Mouse (Mus musculus): Measurements from ENCODE around the gene Kmt2d.
"Not testable (repeated sequence)": the region's sequence is repeated elsewhere in the genome, so short reads cannot be mapped to it uniquely, and the experiment has no call there.

The Kmt2d gene

GRCm38 (mm10) chr15:98827611-98828011, 43.4 kb downstream of the Kmt2d start:
- DNase-seq, result no peak

- DNase-seq, result no peak
These were observed 47.6 kb downstream of the Kmt2d start for GRCm38 (mm10) chr15:98823434-98823833.

GRCm38 (mm10) chr15:98822147-98822546, 48.9 kb downstream of the Kmt2d start:
- DNase-seq, result no peak

DNA sequence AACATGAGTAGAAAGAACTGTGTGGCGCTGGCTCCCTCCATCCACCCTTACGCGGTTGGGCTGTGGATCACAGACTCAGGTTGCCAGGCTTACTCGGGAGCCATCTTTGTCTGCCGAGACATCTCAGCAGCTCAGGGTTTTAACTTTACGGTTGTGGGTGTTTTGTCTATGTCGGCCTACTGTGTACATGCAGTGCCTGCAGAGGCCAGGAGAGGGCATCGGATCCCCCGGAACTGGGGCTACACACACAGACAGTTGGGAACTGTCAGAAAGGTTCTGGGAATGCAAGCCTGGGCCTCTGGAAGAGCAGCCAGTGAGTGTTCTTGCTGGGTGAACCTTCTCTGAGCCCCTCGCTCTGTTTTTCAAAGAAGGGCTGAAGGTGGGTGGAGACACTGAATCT, 49.6 kb downstream of the Kmt2d start:
- DNase-seq, result no peak

- no peak for DNase-seq
These were observed 50.1 kb downstream of the Kmt2d start for GRCm38 (mm10) chr15:98820937-98821336.

GRCm38 (mm10) chr15:98818171-98818570, 52.8 kb downstream of the Kmt2d start:
- DNase-seq, result no peak

DNA sequence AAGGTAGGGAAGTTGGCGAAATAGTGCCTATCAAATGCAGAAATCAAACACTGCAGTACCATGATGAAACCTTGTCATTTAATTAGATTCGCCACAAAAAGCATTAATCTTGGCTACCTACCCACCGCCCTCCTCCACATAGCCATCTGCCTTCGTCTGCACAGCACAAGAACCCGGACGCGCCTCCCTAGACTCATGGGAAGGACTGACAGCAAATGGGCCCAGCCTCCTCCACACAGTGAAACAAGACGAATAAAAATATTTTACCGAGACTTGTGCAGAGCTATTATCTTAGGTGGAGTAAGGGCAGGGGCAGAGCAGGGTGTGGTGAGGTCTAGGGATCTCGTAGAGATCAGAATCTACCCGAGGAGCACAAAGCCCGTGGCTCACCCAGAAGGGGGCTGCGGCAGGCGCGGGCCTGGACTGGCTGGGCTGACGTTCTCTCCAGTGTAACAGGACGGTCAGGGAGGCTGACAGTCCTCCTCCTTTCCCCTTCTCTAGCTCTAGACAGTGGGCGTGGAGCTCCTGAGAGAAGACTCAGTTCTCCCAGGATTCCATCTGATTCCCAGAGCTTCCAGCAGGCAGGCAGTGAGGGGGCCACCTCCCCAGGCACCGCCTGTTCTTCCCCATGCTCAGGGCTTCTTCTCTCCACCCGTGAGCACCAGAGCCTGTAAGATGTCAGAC, 58.1 kb downstream of the Kmt2d start:
- no peak for DNase-seq

DNA sequence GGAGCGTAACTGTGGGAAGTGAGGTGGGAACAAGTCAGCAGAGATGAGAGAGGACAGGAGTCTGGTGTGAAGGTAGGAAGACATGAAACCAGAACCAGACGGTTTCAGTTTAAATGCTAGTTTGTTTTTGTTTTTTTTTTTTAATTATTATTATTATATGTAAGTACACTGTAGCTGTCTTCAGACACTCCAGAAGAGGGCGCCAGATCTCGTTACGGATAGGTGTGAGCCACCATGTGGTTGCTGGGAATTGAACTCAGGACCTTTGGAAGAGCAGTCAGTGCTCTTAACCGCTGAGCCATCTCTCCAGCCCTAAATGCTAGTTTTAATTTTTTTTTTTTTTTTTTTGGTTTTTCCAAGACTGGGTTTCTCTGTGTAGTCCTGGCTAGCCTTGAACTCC, 60.8 kb downstream of the Kmt2d start:
- DNase-seq, result not testable (repeated sequence)

DNA sequence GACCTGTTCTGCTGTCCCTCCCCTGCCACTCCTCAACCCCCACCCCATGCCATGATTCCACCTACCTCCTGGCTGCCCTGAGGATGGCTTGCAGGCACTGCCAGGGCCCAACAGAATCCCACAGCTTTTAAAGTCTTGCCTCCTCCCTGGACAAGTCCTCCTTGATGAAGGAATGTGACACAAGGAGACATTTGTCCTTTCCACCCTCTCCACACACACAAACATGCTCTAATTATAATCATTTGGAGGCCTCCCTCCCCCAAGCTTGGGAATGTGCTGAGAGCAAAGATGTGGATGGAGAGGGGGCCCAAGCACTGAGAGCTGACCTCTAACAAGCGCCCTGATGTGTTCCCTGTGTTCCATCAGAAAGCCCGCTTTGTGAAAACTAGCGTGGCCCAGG, 61.6 kb downstream of the Kmt2d start, which contains the start of gene Ddn:
TSS of gene Ddn (minus strand) at position 101 of the 400 bp plus-strand sequence.
- no peak for DNase-seq

- peak in 1 of 2 experiments; percentile 18 for DNase-seq
These were observed 62.3 kb downstream of the Kmt2d start for GRCm38 (mm10) chr15:98808651-98809134.

- peak; percentile 65 to 68 for DNase-seq
These were observed 62.9 kb downstream of the Kmt2d start for GRCm38 (mm10) chr15:98807895-98808650.

DNA sequence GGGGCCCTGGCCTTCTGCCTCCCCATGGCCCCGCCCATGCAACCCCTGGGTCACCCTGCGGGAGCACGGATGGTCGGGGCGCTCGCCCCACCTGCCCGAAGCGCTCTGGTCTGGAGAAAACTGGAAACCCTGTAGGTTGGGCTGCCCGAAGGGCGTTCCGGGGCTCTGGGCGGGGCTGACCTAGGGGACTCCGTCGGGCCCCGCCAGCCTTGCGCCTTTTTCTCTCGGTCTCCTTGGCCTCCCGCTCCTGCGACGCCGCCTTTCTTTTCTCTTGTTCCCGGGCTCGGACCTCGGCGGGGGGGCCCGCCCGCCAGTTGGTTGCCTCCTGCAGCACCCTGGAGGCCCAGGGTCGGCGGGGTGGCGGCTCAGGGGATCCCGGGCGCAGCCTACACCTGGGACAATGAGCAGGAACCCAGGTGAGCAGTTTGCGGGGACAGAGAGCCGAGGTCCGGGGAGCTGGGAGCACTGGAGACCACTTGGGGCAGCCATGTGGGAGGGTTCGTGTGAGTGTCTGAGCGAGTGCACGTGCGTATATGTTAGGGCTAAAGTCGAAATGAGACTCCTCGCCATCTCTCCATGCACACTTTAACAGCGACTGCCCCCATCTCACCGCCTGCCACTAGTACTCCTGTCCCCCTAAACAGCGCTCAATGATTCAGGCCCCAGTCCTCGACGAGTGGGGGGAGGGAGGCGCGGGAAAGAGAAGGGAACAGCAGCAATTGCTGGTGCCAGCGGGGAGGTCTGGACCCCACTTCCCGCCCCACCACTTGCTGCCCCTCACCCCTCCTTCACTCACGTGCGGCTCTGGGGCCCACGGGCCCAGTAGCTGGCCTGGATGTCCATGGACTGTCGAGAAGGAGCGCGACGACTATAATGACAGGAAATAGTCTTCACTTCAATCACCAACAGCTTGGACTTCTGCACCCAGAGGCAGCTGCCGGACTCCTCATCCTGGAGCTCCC, 63.9 kb downstream of the Kmt2d start:
- peak; percentile 32 to 38 for DNase-seq

DNA sequence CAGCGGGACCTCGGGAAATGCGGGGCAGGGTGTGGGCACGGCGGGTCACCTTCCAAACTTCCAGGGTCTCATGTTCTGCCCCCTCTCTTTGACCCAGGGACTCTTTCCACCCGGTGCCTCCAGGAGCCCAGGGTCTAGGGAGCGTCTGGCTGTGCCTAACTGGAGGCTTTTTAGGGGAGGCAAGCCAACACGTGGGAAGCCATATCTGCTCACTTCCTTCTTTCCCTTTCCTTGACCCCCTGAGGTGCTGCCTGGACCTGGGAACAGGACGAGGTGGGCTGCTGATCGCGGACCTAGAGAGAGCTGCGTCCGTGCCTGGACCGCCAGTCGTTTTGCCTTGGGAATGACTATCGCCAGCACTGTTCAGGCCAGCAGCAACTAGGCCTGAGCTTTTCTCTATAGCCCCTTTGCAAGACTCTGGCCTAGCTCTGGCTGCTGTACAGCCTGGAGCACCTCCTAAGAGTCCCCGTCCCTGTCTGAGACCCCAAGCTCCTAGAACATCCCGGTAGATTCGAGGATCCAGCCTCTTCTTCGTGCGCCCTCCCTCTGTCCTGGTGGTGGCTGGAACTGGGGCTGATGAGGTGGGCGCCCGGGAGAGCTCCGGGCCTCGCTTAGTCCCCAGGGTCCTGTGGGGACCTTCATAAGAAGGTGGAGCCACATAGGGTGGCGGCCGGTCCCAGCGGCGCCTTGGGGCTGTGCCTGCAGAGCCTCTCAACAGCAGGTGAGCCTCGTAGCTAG, 64.8 kb downstream of the Kmt2d start:
- peak in 1 of 2 experiments; percentile 19 for DNase-seq

- DNase-seq, result peak; percentile 81 to 84
These were observed 65.5 kb downstream of the Kmt2d start for GRCm38 (mm10) chr15:98805324-98806040.

GRCm38 (mm10) chr15:98804054-98804453, 67.0 kb downstream of the Kmt2d start:
- DNase-seq, result peak; percentile 94 to 96

GRCm38 (mm10) chr15:98802926-98803325, 68.1 kb downstream of the Kmt2d start:
- DNase-seq, result no peak

GRCm38 (mm10) chr15:98799396-98799795, 71.6 kb downstream of the Kmt2d start:
- peak; percentile 91 to 94 for DNase-seq

DNA sequence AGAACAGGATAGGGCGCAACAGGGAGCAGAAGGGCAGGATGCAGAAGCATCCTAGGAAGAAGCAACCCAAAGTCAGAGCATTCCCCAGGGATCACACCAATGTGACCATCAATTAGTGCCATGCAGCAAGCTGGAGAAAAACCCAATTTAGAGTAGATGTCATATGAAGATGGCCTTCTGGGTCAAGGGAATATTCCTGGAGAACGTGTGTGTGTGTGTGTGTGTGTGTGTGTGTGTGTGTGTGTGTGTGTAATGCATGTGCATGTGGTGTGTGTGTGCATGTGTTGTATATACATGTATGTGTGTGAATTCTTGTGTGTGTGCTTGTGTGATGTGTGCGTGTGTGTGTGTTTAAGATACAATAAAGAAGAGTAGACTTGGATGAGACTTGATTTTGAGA, 72.1 kb downstream of the Kmt2d start:
- no peak for DNase-seq

DNA sequence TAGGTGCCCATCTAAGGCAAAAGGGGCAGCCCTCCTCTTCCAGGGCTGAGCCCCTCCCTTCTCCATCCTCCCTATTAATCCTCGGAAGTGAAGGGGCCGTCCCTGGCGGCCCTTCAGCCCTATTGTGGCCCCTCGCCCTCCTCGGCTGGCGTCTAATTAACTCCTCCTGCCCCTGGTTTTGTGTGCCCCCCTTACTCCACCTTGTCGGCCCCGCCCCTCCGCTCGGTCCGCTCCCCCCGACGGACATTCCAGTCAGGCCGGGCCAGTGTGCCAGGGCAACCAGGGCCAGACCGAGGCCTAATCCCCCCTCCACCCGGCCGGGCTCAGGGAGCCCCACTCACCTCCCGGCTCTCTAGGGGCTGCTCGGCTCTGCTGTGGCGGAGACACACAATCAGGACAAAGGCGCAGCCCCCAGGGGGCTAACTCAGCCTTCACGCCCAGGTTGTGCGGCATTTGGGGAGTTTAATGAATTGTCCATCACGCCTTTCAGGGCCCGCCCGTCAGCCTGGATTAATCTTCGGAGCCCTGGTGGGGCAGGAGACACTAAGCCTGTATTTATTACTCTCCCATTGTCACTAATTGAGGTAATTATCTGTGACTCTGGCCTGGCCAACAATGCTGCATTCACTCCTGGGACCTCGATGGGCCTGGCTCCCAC, 73.0 kb downstream of the Kmt2d start:
- no peak for DNase-seq

- peak in 1 of 2 experiments; percentile 34 for DNase-seq
These were observed 74.0 kb downstream of the Kmt2d start for GRCm38 (mm10) chr15:98796803-98797595.

All from cerebellum, postnatal 10 days (tissue).